Mouse (Mus musculus) midbrain, embryonic 10.5 days (tissue): ENCODE measurements at regions not wholly inside any gene's neighbourhood (a gene's known extent, or its start where the extent isn't known, plus 50 kb on each side); places are given as distances from the start of the nearest gene placed in this dataset.

Source experiments
- DNase-seq: peaks from one replicate; pipeline ENCODE4 v3.0.0-alpha.2; 2017; ENCODE audit warnings: low spot score
- H3K27ac ChIP-seq: fragments of 300-500 bp; sonication (generic); replicated peaks from 2 replicates; pipeline ENCODE4 v1.5.1; 2016; ENCODE audit warnings: mild to moderate bottlenecking
- H3K27me3 ChIP-seq: fragments of 300-500 bp; sonication (generic); 2 replicates; pipeline ENCODE4 v1.6.1; 2016; ENCODE audit warnings: low read depth, mild to moderate bottlenecking; ENCODE audit not compliant: poor library complexity, severe bottlenecking
- H3K36me3 ChIP-seq: fragments of 300-500 bp; sonication (generic); 2 replicates; pipeline ENCODE4 v1.6.1; 2016; ENCODE audit warnings: mild to moderate bottlenecking, moderate library complexity
- H3K4me1 ChIP-seq: fragments of 300-500 bp; sonication (generic); 2 replicates; pipeline ENCODE4 v1.6.1; 2016
- H3K4me3 ChIP-seq: fragments of 300-500 bp; sonication (generic); 2 replicates; pipeline ENCODE4 v1.5.1; 2016; ENCODE audit warnings: mild to moderate bottlenecking, moderate library complexity
- H3K9me3 ChIP-seq: fragments of 300-500 bp; sonication (generic); replicated peaks from 2 replicates; pipeline ENCODE4 v1.6.1; 2016; ENCODE audit warnings: mild to moderate bottlenecking
- WGBS: fragments of 180-500 bp; shearing (Covaris S2); methylation state at CpG from one replicate; pipeline ENCODE4 v1.1.7; 2016; 5-methylcytosine and 5-hydroxymethylcytosine counted together

DNA sequence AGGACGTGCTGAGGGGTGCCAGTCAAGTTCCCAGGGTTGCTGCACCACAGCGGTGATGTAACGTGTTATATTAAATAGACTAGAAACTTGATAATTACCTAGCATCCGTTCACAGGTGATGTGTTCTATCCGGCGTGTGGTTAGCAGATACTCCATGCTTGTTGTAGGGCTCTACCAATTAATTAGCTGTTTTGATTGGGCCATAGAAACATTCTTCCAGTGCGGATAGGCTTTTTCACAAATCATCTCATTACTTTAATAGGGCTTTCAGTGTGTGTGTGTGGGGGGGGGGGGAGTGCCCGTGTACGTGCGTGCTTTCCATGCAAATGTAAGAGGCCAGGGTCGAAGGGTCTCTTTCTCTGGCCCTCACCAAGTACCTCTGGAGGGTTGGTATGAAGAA is 110.6 kb downstream of the Kctd15 start:
- Histone ChIP-seq H3K27me3 (no peaks in the 10 kb centered on the region), H3K27ac (no peak overlapping the region), H3K36me3 (no peaks in the 10 kb centered on the region), H3K4me1 (no peaks in the 10 kb centered on the region), H3K4me3 (no peak overlapping the region), H3K9me3 (no peaks in the 10 kb centered on the region; the same call in 1 of the 2 replicates)
- no peak for DNase-seq
- 93% methylated on average over 11 of the region's 11 CpGs for WGBS

DNA sequence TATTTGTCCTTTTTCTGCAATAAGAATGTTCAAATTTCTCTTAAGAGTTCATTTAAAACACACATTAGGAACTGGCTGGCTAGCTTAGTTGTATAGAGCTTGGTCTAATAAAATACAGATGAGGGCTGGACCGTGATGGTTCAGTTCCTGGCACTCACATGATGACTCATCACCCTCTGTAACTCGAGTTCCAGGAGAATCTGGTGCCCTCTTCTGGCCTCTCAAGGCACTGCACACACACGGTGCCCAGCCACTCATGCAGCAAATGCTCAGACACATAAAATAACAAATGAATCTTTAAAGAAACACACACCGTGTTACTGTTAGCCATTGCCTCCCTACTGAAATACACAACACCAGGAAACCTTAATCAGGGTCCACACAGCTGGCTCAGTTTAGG is 114.6 kb downstream of the Kctd15 start:
- Histone ChIP-seq H3K4me3 (no peak overlapping the region), H3K4me1 (no peaks in the 10 kb centered on the region), H3K9me3 (no peaks in the 10 kb centered on the region; the same call in 1 of the 2 replicates), H3K27me3 (no peaks in the 10 kb centered on the region), H3K27ac (no peak overlapping the region), H3K36me3 (no peaks in the 10 kb centered on the region)
- DNase-seq, result no peak
- 83% methylated on average over 4 of the region's 4 CpGs for WGBS

DNA sequence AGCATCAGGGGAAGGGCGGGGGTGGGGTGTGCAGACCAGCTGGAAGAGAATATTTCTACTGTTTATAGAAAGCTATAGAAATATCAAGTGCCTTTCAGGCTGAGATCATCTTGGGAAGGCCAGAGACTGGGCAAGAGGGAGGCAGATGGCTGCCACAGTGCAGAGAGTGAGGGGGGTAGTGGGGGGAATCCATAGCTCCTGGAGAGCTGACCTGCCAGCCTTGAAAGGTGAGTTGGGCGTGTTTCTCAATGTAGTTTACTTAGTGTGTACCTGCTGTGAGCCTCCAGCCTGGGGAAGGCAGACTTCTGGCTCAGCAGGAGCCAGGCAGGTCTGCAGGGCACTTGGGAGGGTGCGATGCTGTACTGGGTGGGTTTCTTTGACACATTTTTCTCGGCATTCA is 115.5 kb downstream of the Kctd15 start:
- Histone ChIP-seq H3K27me3 (no peaks in the 10 kb centered on the region), H3K4me1 (no peaks in the 10 kb centered on the region), H3K4me3 (no peak overlapping the region), H3K9me3 (no peaks in the 10 kb centered on the region; the same call in 1 of the 2 replicates), H3K36me3 (no peaks in the 10 kb centered on the region), H3K27ac (no peak overlapping the region)
- WGBS, result 79% methylated on average over 4 of the region's 4 CpGs
- no peak for DNase-seq

DNA sequence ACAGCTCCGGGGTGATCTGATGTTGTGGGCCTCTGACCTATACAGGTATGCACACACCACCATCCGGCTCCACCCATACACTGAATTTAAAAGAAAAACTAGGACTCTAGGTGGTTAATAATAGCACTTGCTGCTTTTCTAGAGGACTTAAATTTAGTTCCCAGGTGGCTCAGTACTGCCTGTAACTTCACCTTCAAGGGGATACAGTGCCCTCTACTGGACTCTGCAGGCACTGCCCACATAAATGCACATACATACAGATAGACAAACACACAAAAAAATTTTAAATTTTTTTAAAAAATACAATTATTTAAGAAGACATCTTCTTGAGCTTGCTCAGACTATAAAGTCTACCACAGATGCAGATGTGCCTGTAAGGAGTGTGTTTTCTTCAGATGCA is 116.7 kb downstream of the Kctd15 start:
- no peaks in the 10 kb centered on the region for H3K27me3 ChIP-seq
- 93% methylated on average over 2 of the region's 2 CpGs for WGBS

DNA sequence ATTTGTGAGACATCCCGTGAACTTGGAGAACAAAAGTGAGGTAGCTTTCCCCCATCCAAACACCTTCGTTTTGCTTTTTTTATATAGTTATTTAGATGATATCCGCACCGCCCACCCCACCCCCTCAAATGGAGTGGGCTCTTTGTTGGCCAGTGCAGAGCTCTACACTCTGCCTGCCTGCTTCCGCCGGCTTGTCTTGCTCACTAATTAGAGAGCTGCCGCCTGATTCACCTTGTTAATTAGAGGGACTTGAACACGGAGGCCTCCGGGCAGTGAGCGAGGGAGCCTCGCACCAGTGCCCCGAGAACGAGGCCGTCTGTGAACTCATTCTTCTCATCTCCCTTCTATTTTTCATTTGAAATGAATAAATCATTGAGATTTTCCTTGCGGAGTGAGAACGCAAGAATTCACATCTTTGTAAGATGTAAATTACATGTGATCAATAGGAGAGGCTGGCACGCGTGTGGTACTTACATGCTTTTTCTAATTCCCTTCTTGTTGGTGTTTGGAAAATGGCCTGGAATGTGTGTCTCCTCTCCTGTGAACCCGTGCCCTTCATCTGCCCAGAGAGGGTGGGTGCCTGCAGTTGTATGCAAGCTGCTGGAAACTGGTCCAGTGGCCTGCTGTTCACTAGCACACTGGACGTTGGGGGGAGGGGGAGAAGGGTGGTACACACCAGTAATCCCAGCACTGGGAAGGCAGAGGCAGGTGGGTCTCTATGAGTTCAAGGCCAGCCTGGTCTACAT is 118.0 kb downstream of the Kctd15 start:
- no peak for DNase-seq
- Histone ChIP-seq H3K27ac (no peak overlapping the region), H3K4me1 (no peaks in the 10 kb centered on the region), H3K36me3 (no peaks in the 10 kb centered on the region), H3K27me3 (no peaks in the 10 kb centered on the region), H3K9me3 (no peaks in the 10 kb centered on the region; the same call in 1 of the 2 replicates), H3K4me3 (no peak overlapping the region)
- 90% methylated on average over 20 of the region's 20 CpGs for WGBS

More for the DNA sequence above, 116.7 kb downstream of the Kctd15 start:
- no peak overlapping the region for H3K4me3 ChIP-seq
- no peaks in the 10 kb centered on the region for H3K4me1 ChIP-seq
- no peaks in the 10 kb centered on the region; the same call in 1 of the 2 replicates for H3K9me3 ChIP-seq
- DNase-seq, result no peak
- H3K36me3 ChIP-seq, result no peaks in the 10 kb centered on the region
- H3K27ac ChIP-seq, result no peak overlapping the region

DNA sequence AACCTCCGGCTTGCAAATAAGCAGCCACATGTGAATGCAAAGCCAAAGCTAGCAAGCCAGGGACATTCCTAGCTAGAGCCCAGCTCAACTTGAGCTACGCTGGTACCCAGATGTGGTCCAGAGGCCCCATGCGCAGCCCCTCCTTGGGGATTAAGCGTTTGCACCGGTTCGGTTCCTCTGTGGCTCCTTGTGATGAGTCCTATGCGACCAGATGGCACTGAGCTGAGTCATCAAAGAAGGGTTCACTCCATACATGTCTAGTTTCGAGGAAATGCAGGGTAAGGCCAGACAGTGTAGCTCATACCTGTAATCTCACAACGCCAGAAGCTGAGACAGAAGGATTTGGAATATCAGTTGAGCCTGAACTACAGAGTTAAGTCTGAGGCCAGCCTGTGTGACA is 119.4 kb downstream of the Kctd15 start:
- no peak overlapping the region for H3K27ac ChIP-seq
- 82% methylated on average over 9 of the region's 9 CpGs for WGBS

DNA sequence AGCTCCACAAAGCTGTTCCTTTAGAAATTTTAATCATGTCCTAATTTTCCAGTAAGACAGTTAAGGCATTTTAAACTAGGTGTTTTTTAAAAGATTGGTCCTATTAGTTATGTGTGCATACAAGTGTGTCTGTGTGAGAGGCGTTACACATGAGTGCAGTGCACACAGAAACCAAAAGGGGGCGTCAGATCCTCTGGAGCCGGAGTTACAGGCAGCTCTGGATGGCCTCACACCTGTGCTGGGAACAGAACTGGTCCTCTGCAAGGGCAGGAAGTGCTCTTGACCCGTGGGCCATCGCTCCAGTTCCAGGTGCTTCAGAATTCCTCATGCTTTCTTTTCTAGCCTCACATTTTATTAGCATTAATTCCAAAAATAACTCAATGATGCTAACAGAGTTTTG is 122.3 kb downstream of the Kctd15 start:
- Histone ChIP-seq H3K27ac (no peak overlapping the region), H3K27me3 (no peaks in the 10 kb centered on the region), H3K4me3 (no peak overlapping the region), H3K4me1 (no peaks in the 10 kb centered on the region), H3K36me3 (no peaks in the 10 kb centered on the region), H3K9me3 (no peaks in the 10 kb centered on the region)
- DNase-seq, result no peak
- 73% methylated on average over 5 of the region's 5 CpGs for WGBS

More for the DNA sequence above, 119.4 kb downstream of the Kctd15 start:
- Histone ChIP-seq H3K4me1 (no peaks in the 10 kb centered on the region), H3K36me3 (no peaks in the 10 kb centered on the region), H3K27me3 (no peaks in the 10 kb centered on the region), H3K9me3 (no peaks in the 10 kb centered on the region; the same call in 1 of the 2 replicates), H3K4me3 (no peak overlapping the region)
- DNase-seq, result no peak

DNA sequence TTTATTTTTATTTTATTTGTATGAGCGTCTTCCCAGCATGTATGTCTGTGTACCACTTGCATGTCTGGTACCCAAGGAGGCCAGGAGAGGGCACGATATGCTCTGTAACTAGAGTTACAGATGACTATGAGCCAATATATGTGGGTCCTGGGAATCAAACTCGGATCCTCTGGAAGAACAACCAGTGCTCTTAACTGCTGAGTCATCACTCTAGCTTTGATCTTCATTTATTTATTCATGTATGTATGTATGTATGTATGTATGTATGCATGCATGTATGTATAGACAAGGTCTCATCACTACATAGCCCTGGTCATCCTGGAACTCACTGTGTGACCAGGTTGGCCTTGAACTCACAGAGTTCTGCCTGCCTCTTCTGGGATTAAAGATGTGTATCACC is 124.9 kb downstream of the Kctd15 start:
- Histone ChIP-seq H3K27ac (no peak overlapping the region), H3K27me3 (no peaks in the 10 kb centered on the region), H3K36me3 (no peaks in the 10 kb centered on the region), H3K4me1 (no peaks in the 10 kb centered on the region), H3K9me3 (no peaks in the 10 kb centered on the region), H3K4me3 (no peak overlapping the region)
- no peak for DNase-seq
- 84% methylated on average over 3 of the region's 3 CpGs for WGBS

DNA sequence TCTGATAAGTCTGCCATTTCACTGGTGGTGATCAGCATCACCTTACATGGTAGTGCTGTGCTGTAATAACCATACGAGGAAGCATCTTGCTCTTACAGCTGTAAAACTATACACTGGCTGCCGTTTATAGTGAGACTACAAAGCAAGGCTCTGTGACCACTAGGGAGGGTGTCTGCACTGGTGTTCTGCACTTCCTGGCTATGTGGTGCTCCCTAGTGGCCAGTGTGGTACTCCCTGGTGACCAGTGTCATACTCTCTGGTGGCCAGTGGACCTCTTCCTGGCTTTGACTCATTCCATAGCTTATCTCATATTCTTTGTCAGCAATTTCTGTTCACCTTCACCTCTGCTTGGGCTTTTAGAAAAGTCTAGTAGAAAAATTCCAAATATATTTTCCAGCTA is 114.7 kb upstream of the Lsm14a start:
- Histone ChIP-seq H3K4me1 (no peaks in the 10 kb centered on the region), H3K27me3 (no peaks in the 10 kb centered on the region), H3K4me3 (no peak overlapping the region), H3K27ac (no peak overlapping the region), H3K36me3 (no peaks in the 10 kb centered on the region), H3K9me3 (no peaks in the 10 kb centered on the region)
- DNase-seq, result no peak
- 83% methylated on average over 2 of the region's 2 CpGs for WGBS

DNA sequence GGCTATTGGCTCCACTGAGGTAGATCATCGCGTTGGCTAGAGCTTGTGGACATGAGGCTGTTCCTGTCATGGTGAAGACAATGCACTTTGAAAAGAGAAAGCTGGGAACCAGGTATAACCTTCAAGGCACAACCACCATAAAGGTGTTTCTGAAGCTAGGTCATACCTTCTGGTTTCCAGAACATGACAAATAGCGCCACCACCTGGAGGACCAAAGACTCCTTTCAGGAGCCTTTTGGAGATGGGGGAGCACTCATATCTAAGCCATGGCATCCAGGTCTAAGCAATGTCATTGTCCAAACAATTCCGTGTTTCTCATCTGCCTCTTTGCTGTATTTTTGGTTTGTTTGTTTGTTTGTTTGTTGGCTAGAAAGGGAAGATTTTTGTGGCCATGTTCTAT is 113.7 kb upstream of the Lsm14a start:
- Histone ChIP-seq H3K9me3 (no peaks in the 10 kb centered on the region), H3K27me3 (no peaks in the 10 kb centered on the region), H3K27ac (no peak overlapping the region), H3K4me3 (no peak overlapping the region), H3K4me1 (no peaks in the 10 kb centered on the region), H3K36me3 (no peaks in the 10 kb centered on the region)
- 67% methylated on average over 4 of the region's 4 CpGs for WGBS
- DNase-seq, result no peak

DNA sequence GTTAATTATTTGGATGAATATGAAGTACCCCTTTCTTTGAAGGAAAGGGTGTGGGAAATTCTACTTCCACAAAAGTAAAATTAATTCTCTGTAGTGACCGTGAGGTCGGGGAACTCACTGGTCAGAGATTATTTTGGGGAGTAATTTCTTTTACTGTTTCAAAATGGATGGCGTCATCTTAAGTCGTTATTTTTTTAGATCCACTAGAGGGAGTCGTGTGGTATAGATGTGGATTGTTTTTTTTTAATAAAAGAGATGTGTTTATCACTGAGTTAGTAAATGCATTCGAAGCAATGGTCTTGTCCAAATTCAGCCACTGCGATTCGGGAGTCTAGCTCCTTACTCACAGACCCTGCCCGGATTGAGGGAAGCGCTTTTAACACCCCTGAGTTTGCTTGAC is 100.8 kb upstream of the Lsm14a start:
- Histone ChIP-seq H3K27ac (no peak overlapping the region), H3K9me3 (peaks cover 9% of the 10 kb centered on the region; the same call in 1 of the 2 replicates), H3K27me3 (no peaks in the 10 kb centered on the region), H3K4me3 (no peak overlapping the region), H3K4me1 (no peaks in the 10 kb centered on the region), H3K36me3 (no peaks in the 10 kb centered on the region)
- WGBS, result 78% methylated on average over 10 of the region's 10 CpGs
- DNase-seq, result no peak

DNA sequence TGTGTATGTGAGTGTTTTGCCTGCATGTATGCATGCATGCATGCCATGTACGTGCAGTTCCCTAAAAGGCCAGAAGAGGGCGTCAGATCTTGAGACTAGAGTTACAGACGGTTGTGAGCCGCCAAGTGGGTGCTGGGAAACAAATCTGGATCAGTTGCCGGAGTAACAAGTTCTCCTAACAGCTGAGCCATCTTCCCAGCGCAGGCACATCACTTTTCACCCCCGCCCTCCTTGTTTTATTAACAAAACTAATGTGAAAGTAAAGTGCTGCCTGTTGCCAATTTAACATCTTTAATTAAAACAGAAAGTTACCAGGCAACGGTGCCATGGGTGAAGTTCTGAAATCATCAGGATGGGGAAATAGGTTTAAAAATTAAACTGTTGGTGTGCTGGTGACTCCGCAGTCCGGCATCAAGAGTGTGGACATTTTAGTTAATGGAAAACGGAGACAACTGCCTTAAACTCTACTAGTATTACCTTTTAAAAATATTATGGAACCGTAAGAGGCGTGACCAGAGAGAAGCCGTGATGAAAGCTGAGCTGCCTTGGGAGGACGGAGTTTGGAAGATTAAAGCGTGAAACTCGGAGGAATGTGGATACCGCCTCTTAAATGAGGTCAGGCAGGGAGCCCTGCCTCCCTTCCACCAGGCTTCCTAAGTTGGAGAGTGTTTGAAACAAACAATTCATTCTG is 91.9 kb upstream of the Lsm14a start:
- 78% methylated on average over 18 of the region's 18 CpGs for WGBS
- Histone ChIP-seq H3K36me3 (no peaks in the 10 kb centered on the region), H3K27ac (no peak overlapping the region), H3K4me3 (no peak overlapping the region), H3K27me3 (no peaks in the 10 kb centered on the region), H3K4me1 (no peaks in the 10 kb centered on the region), H3K9me3 (peaks cover 8% of the 10 kb centered on the region; the same call in 1 of the 2 replicates)
- no peak for DNase-seq

DNA sequence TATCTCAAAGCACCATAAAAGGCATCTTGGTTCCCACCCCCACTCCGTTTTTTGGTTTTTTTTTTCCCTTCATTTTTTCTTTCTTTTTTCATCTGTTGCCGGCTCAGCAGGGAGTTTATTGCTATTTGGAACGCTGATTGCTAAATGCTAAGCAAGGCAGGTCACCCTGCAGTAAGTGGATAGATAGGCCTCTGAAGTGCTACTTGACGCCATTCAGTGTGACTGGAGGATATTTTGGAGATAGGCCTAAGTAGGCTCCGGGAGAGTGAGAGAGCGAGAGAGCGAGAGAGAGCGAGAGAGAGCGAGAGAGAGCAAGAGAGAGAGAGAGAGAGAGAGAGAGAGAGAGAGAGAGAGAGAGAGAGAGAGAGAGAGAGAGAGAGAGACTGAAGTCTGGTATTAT is 90.3 kb upstream of the Lsm14a start:
- Histone ChIP-seq H3K9me3 (peaks cover 8% of the 10 kb centered on the region; the same call in 1 of the 2 replicates), H3K27ac (no peak overlapping the region), H3K4me3 (no peak overlapping the region), H3K4me1 (no peaks in the 10 kb centered on the region), H3K27me3 (no peaks in the 10 kb centered on the region), H3K36me3 (no peaks in the 10 kb centered on the region)
- DNase-seq, result no peak
- WGBS, result 88% methylated on average over 8 of the region's 9 CpGs
